Mouse (Mus musculus) G1E (cell line): ENCODE measurements around the gene Sim2. TPM values are rescaled to one million over a fixed set of nuclear protein-coding genes. Genes with fewer than 3 reads are reported as not detected.

ENCODE experiments used
- ATAC-seq: 2 replicates; pipeline ENCODE4 v1.8.0; 2016; ENCODE audit warnings: mild to moderate bottlenecking; ENCODE audit not compliant: insufficient number of reproducible peaks, poor library complexity, low FRiP score, severe bottlenecking; ENCODE audit errors: extremely low read depth
- DNase-seq: peaks from one replicate; pipeline ENCODE4 v3.0.0; 2012; ENCODE audit warnings: low spot score
- H3K27me3 ChIP-seq: 2 replicates; pipeline ENCODE4 v1.6.1; 2012; ENCODE audit warnings: mild to moderate bottlenecking, low read length, inconsistent platforms; ENCODE audit not compliant: insufficient read depth
- H3K36me3 ChIP-seq: replicated peaks from 2 replicates; pipeline ENCODE3; 2012; ENCODE audit warnings: mild to moderate bottlenecking, inconsistent platforms
- H3K4me1 ChIP-seq: 2 replicates; pipeline ENCODE4 v1.6.1; 2012; ENCODE audit warnings: low read depth, low read length, inconsistent platforms, mixed read lengths; ENCODE audit not compliant: insufficient read depth
- H3K4me3 ChIP-seq: 2 replicates; pipeline ENCODE4 v1.5.1; 2012; ENCODE audit warnings: low read depth, mild to moderate bottlenecking, inconsistent platforms, low read length, moderate library complexity, mixed read lengths
- H3K9me3 ChIP-seq: replicated peaks from 2 replicates; pipeline ENCODE4 v1.6.1; 2012; ENCODE audit warnings: inconsistent platforms
- CTCF ChIP-seq: IDR thresholded peaks from 2 replicates; pipeline ENCODE4 v1.5.1; 2012; ENCODE audit warnings: low read depth, low read length, inconsistent platforms, mixed read lengths
- GATA1 ChIP-seq: IDR thresholded peaks from 2 replicates; pipeline ENCODE4 v1.6.1; 2012; ENCODE audit warnings: borderline replicate concordance, low read length, inconsistent platforms, mixed read lengths
- GATA2 ChIP-seq: IDR thresholded peaks from 2 replicates; pipeline ENCODE4 v1.6.1; 2012; ENCODE audit warnings: low read depth, low read length, inconsistent platforms, borderline replicate concordance
- POLR2AphosphoS5 ChIP-seq: IDR thresholded peaks from 2 replicates; pipeline ENCODE4 v1.6.1; 2012; ENCODE audit warnings: low read depth, low read length, inconsistent platforms; ENCODE audit not compliant: insufficient replicate concordance
- TAL1 ChIP-seq: conservative IDR thresholded peaks from 2 replicates; pipeline ENCODE4 v1.6.1; 2012; ENCODE audit warnings: low read depth, low read length, inconsistent platforms, mixed read lengths
- polyA plus RNA-seq: library from polyadenylated mRNA; stranded (reverse); fragments of >175 nt; gene quantifications from 2 replicates; pipeline ENCODE4 v1.2.3, GENCODE M21; 2012
- total RNA-seq, 2 experiments: library from RNA; stranded (forward) in 1 of 2; stranded (reverse) in 1 of 2; fragments of 200-1000 nt in 1 of 2; fragments of >200 nt in 1 of 2; fragmentation: Nextera tagmentation in 1 of 2; gene quantifications; 2 replicates each; pipeline ENCODE4 v1.2.3; 2014 to 2017

Sim2 gene
- total RNA-seq (2014; fragmentation: Nextera tagmentation), result not detected in 2 replicates
- not detected in 2 replicates for total RNA-seq (2017)
- not detected in 2 replicates for polyA plus RNA-seq

DNA sequence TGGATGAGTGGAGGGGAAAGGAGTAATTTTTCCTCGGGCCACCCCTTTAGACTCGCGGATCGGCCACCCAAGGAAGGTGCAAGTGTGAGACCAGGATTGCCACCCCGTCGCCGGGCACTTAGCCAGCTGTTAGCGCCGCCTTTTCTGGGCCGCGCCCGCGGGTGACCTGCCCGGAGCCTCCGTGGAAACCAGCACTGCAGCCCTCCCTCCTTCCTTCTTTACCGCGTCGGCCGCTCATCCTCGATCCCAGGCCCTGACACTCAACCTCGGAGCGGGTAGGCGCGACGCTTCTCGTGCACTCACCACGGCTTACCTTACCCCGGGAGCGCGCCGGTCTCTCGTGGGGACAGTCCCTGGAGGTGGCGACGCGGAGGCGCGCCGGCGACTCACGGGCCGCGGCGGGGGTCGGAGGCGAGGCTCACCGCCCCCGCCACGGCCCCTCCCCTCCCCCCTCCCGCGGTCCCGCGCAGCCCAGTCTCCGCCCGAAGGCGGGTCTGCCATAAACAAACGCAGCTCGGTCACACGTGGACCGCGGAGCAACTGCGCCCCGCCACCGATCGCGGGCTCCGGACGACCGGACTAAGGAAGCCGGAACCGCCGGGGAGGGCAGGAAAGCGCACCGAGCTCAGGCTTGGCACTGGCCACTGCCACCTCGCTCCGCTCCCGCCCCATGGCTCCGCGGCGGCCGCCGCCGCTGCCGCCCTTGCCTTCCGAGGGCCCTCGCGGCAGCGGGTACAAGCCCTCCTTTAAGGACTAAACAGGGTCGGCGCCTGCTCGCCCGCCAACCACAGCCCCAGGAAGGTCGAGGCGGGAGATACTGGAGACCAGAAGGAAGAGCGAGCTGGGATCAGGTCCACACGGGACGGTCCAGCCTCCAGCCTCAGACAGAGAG lies at the start of gene Sim2:
Gene Sim2 (plus strand): TSS at position 221 of the 892 bp plus-strand sequence.
- H3K4me3 ChIP-seq, result no peak within 1 kb of the TSS; the same call in 1 of the 2 replicates
- peaks cover 61% of the 10 kb centered on the region for H3K27me3 ChIP-seq
- DNase-seq (no peak), ATAC-seq (no peak)
- H3K4me1 ChIP-seq, result no peaks in the 10 kb centered on the region
- H3K9me3 ChIP-seq, result peaks cover 28% of the 10 kb centered on the region
- no peaks in the 10 kb centered on the region for H3K36me3 ChIP-seq
- no peak for TF ChIP-seq POLR2AphosphoS5
- no peak for TF ChIP-seq GATA1
- no peak for TF ChIP-seq GATA2
- TF ChIP-seq TAL1, result no peak
- no peak for TF ChIP-seq CTCF

DNA sequence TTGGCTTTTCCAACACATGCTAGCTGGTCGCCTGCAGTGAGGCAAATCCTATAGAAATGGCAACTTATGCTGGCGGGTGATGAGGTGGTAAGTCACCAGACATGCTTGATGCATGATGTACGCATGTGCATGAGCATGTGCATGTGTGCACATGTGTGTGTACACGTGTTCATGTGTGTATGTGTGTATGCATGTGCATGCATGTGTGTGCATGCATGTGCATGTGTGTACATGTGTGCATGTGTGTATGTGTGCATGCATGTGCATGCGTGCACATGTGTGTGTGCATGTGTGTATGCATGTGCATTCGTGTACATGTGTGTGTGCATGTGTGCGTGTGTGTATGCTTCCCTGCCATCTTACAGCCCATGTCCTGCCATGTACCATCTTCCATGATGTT lies 47.5 kb upstream of the Sim2 start:
- H3K4me1 ChIP-seq, result peaks cover 5% of the 10 kb centered on the region; the same call in 1 of the 2 replicates
- ATAC-seq (no peak), DNase-seq (no peak)
- H3K27me3 ChIP-seq, result peaks cover 15% of the 10 kb centered on the region; the same call in 1 of the 2 replicates
- H3K36me3 ChIP-seq, result no peaks in the 10 kb centered on the region
- peak overlapping the region; percentile 1; the same call in 1 of the 2 replicates for H3K4me3 ChIP-seq
- no peak for TF ChIP-seq GATA1
- TF ChIP-seq CTCF, result no peak; the same call in 1 of the 2 replicates
- TF ChIP-seq GATA2, result no peak
- no peak; the same call in 1 of the 2 replicates for TF ChIP-seq POLR2AphosphoS5
- peaks cover 3% of the 10 kb centered on the region; the same call in 1 of the 2 replicates for H3K9me3 ChIP-seq

DNA sequence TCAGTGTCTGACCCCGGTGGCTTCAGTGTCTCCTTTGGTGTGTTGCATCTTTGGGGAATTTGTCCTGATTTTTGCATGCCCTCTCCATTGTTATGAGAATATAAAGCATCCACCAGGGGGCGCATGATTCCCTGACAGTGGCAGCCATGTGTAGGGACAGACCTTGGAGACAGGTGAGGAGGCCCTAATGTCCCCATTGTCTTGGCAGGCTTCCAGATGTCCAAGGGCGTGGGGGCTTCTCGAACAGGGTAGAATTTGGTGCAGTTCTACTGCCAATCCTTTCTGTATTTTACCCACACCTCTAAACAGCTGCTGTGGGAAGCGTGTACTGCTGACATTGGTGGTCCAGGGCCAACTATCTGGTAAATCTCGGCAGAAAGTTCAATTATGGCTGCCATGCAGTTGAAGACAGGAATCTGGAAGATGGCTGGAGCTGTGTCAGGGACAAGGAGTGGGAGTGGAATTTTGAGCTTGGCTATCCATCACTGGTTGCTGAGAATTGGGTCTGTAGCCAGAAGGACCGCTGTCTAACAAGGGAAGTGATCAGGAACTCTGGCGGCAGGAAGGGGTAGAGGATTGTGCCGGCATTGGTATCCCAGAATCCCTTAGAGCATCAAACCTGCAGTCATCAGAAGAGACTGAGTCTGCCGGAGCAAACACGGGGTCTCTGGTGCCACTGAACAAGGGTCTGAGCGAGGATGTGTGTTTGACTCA lies 46.3 kb upstream of the Sim2 start:
- Histone ChIP-seq H3K4me3 (no peak overlapping the region), H3K4me1 (peaks cover 5% of the 10 kb centered on the region; the same call in 1 of the 2 replicates), H3K27me3 (peaks cover 11% of the 10 kb centered on the region; the same call in 1 of the 2 replicates), H3K36me3 (no peaks in the 10 kb centered on the region), H3K9me3 (peaks cover 3% of the 10 kb centered on the region; the same call in 1 of the 2 replicates)
- DNase-seq (peak; percentile 34), ATAC-seq (no peak)
- TF ChIP-seq GATA1 (no peak), CTCF (peak; percentile 42; the same call in 1 of the 2 replicates)

DNA sequence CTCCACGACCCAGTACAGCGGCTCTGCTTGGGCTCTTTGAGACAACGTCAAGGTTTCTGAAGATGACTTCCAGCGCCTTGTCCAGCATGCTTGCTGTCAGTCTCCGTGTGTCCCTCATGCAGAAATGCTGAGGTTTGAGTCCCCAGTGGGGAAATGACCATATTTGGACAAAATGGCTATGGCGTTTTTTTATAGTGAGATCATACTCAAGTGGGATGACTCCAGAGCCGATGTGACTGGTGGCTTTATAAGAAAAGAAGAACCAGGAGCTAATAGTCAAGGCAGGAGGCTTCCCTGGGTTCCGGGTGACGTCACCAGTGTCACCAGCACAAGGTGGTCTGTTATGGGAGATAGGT lies 45.8 kb upstream of the Sim2 start:
- H3K4me3 ChIP-seq, result no peak overlapping the region
- ATAC-seq (no peak), DNase-seq (no peak)
- H3K36me3 ChIP-seq, result no peaks in the 10 kb centered on the region
- peaks cover 7% of the 10 kb centered on the region; the same call in 1 of the 2 replicates for H3K27me3 ChIP-seq
- TF ChIP-seq CTCF, result no peak
- TF ChIP-seq GATA2, result no peak
- no peak for TF ChIP-seq TAL1
- TF ChIP-seq GATA1, result no peak
- TF ChIP-seq POLR2AphosphoS5, result no peak
- H3K4me1 ChIP-seq, result peaks cover 5% of the 10 kb centered on the region; the same call in 1 of the 2 replicates
- peaks cover 3% of the 10 kb centered on the region; the same call in 1 of the 2 replicates for H3K9me3 ChIP-seq

GRCm38 (mm10) chr16:94040485-94040884 lies 44.2 kb upstream of the Sim2 start:
- peaks cover 3% of the 10 kb centered on the region; the same call in 1 of the 2 replicates for H3K9me3 ChIP-seq
- no peak for TF ChIP-seq GATA1
- TF ChIP-seq CTCF, result no peak
- no peak for TF ChIP-seq TAL1
- no peak for TF ChIP-seq GATA2
- TF ChIP-seq POLR2AphosphoS5, result no peak
- H3K27me3 ChIP-seq, result peaks cover 7% of the 10 kb centered on the region; the same call in 1 of the 2 replicates
- ATAC-seq (no peak), DNase-seq (no peak)
- no peak overlapping the region for H3K4me3 ChIP-seq
- H3K36me3 ChIP-seq, result no peaks in the 10 kb centered on the region
- H3K4me1 ChIP-seq, result peaks cover 5% of the 10 kb centered on the region; the same call in 1 of the 2 replicates
